Mouse (Mus musculus): ENCODE results near the gene Grin2d.
A peak's percentile ranks its signal among the peaks of the same experiment; 100 is the strongest.

Grin2d gene

DNA sequence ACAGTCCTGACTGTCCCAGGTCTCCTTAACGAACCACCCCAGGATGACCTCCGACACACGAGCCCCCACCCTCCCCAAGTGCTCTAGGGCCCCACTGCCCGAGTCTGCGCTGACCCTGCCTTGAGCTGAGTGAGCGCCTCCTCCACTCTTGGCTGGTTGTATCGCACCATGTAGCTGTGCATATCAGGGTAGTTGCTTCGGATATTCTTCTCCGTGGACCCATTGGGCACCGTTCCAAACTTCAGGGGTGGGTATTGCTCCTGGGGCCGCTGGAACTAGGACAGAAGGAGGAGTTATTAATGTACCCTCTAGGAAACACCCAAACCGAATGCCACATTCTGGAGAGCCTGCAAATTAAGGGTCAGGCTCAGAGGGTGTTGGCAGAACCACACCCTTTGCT, 25.1 kb downstream of the Grin2d start:
- no peak for DNase-seq (ENCODE audit: low spot score)

DNA sequence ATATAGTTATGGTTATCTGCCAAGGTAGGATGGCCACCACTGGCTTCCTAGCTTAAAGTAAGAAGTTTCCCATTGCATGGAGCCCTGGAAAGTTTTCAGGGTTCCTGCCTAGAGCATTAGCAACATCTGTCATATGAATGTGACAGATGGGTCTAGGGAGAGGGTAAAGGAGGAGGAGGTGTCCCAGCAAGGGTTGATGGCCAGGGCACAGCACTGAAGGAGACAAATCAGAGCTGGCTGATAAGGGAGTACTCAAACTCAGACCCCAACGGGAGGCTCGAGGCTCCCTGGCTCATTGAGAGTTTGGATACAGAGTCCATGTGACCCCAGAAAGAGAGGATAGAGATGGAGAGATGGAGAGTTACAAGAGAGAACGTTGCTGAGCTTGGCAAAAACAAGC, 27.5 kb downstream of the Grin2d start:
- no peak for DNase-seq (ENCODE audit: low spot score)

DNA sequence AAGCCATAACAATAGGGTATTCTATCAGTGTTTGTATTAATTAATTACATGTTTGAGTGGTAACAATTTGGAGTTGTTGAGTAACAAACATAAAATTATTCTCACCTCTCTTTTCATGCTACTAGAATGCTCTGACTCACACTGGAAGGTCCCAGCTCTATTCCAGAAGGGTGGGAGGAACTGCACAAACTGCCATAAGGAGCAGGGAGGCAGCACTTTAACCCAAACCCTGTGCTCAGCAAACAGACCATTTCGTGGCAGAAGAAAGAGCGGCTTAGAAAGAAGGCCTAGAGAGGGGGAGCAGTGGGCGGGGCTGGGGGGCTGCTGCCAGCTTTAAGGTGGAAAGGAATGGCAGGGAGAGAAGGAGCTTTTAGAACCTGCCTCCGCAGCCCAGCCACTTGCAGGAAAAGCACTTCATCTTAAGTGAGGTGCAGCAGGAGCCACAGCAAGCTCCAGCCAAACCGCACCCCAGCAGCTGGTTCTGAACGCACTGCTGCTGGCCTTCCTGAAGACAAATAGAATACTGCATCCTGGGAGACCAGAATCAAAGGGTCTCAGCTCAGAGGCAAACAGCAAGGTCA, 29.6 kb downstream of the Grin2d start:
- DNase-seq (ENCODE audit: low spot score): no peak

DNA sequence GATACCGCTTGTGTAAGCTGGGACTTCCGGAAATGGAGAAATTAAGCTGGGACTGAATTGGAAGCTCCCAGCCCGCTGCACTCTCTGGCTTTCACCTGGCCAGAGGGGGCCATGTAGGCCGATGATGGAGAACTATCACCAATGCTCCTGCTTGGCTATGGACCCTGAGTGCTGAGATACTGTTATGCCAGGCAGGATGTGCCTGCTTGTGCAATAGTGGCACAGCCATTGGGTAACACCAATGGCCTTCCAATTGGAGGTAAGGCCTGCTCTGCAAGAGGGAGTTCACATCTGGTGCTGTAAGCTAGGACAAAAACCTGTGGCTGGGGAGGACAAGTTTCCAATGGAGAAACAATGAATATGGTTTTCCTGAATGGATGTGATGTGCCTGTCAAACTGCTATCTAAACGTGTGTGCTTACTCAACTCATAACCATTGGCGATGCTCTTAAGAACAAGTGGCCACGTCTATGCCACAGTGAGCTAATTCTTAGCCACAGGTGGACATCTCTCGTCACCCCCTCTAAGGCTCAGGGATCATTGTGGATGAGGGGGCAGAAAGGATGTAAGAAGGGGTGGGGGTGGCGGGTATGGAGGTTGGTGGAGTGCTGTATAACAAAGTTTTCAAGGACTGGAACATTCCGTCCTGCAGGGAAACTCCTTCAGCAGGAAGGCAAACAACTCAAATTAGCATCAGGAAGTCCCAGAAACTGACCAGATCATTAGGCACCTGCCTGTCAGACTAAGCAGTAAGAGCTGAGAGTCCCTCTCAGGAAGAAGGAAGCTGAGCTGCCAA, 35.0 kb downstream of the Grin2d start:
- DNase-seq (ENCODE audit: low spot score): no peak

DNA sequence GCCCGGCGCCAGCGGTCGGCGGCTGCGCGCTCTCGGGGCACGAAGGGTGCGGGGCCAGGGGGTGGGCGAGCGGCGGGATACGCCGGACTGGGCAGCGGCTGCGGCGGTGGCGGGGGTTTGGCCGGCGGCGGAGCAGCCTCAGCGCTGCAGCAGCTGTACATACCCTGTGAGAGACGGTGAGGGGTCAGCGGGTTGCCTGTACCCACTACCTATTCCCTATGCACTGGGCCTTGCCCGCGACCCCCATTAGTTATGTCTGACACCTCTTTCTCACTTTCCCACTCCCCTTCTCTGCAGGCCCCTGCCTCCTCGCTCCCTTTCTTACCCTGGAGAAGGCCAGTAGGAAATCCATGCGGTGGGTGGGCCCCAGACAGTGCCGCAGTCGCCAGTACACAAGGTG, 44.3 kb downstream of the Grin2d start:
- DNase-seq (ENCODE audit: low spot score): no peak

DNA sequence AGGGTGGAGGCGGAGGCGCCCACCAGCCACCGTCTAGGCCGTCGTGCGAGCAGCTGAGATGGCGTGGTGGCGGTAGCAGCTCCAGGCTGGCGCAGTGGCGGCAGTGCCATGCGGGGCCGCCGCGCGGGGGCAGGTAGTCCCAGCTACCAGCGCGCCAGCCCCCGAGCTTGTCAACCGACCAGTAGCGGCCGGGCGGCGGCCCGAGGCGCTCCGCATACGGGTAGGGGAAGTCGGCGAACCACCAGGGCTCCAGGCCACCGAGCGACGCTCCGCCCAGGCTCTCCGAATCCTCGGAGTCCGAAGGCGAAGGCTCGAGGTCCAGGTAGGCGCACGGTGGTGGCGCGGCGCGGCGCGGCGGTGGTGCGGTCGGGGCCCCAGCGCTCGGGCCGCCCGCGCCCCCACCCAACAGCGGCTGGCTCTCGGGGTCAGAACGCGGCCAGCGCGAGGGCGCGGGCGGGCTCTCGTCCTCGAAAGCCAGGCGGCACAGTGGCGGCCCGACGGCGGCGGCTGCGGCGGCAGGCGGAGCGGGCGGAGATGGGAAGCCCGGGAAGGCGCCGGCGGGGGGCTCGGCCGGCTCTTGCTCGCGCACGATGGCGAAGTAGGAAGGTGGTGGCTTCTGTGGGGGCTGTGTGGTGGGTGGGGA, 44.9 kb downstream of the Grin2d start:
- no peak for DNase-seq (ENCODE audit: low spot score)

DNA sequence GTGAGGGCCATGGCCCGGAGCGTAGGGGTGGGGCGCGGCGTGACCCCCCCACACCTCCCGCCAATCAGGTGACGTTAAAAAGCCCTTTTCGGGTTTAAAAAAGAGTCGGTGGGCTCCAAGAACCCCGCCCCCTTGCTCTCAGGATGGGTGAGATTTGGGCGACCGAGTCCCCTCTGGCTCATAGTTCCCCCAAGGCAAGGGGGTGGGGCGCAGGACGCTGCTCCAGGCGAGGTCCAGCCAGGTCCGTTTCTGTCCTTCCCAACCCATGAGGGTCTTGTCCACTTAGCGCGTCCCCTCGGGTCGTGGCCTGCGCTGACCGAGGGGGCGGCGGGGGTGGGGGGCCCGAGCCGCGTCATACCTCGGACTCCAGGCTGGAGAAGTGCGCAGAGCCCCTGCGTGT, 45.8 kb downstream of the Grin2d start:
- no peak for DNase-seq (ENCODE audit: low spot score)

DNA sequence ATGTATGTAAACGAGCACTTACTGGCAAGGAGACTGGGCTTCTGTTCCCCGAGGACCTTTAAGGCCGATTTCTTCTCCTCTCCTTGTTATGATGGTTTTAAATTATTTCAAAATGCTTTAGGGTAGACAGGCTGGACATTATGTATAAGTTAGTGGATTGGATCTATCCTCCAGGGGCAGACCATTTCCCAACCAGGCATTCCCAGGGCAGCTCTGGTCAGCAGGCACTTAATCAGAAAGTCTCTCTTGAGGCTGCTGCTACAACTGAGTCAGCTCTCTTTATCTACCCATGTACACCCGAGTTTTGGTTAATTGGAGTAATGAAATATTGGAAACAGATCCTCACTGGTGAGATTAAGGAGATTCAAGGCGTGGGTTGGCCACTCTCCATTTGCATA, 47.1 kb downstream of the Grin2d start:
- no peak for DNase-seq (ENCODE audit: low spot score)

DNA sequence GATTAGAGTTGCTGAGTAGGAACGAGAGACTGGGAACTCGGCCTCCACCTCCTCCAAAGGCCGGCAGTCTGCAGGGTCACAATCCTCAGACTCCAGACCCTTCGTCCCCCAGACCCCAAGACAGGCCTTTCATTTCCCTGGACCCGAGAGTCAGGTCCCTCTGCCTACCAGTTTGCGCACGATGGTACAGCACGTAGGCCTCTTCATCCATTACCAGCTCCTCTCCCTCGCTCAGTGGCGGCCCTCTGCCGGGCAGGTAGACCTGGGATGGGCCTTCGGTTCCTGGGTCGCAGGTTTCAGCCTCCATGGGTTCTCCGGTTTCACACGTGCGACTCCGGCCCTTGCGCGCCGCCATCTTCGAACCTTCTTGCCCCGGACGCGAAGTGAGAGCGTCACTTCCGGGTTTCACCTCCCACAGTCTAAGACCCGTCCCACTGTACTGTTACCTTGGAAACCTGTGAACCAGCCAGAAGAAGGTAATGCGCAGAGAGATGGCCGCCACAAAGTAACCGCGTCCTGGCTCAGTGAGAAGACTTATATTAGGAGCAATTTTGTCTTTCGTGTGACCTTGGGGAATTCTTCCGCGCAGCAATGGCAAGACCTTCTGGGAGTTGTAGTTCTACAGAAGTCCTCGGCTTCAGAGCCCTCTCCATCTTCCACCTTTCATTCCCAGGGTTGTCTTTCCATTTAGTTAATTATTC, 47.6 kb downstream of the Grin2d start, which contains the start of gene Grwd1:
Gene Grwd1, minus strand, starts transcription at position 518 of the 701 bp plus-strand sequence.
- peak; percentile 63 for DNase-seq (ENCODE audit: low spot score)

DNA sequence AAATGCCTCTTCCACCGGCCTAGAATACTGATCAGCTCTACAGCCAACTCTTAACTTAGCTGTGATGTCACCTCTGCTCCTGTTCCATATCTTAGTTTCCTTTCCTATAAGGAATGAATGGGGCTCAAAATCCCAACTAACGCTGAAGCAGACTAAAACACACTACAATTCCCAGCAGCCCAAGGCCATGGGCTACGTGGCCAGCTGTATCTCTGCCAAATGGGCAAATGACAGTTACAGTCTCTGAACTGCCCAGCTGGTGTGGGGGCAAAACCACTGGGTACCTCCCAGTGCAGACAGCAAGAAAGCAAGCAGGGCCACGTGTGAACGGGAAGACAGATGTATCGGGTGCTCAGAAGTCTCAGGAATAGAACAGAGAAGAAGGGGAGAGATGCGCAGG, 51.5 kb downstream of the Grin2d start:
- DNase-seq (ENCODE audit: low spot score): no peak

DNA sequence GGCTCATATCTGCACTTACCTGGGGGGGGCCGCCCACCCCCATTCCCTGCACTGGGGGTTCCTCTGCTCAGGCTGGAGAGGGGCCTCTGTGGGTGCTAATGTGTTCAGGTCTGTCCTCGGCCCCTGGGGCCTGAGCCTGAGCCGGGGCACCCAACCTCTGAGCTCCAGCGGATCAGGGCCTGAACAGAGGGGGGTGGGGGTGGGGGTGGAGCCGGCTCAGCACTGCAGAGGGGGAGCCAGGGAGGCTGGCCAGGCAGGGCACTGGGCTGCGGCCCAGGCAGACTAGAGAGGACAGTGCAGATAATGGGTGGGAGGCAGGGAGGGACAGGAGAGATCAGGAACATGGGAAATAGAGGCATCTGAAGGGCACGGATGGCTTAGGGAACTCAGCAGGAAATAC, 53.6 kb downstream of the Grin2d start, which contains the start of gene Kcnj14:
Gene Kcnj14, minus strand, starts transcription at position 185 of the 400 bp plus-strand sequence.
- no peak for DNase-seq (ENCODE audit: low spot score)

DNA sequence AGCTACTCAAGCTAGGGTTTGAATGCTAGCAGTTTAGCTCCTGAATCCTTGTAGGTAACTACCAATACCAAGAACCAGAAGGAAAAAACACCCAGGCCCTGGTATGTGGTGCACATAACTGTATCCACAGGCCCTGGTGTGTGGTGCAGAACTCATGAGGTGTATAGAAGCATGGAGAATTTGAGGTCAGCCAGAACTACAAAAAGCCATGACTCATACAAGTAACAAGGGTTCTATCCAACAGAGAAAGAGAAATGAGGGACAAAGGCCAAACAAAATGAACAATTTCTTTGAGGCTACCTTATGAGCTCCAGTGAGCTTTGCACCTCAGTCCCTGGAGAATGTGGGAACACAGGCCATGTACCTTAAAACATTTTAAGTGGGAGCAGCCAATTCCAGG, 57.3 kb downstream of the Grin2d start:
- no peak for DNase-seq (ENCODE audit: low spot score)

DNA sequence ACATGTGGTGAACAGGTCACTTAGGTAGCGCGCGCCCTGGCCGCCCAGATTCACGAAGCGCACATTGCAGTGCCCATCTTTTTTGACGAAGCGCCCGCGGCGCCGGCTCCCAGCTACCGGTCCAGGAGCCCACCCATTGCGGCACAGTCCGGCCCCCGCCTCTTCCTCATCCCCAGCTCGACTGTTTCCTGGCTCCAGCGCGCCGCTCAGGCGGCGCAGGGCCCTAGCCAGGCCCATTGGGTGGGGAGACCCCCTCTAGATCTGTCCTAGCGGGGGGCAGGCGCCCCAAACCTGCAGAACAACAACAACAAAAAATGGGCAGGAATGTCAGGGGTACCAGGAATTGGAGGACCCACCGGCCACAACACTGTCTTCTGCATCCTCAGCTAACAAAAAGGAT, 58.3 kb downstream of the Grin2d start:
- no peak for DNase-seq (ENCODE audit: low spot score)

DNA sequence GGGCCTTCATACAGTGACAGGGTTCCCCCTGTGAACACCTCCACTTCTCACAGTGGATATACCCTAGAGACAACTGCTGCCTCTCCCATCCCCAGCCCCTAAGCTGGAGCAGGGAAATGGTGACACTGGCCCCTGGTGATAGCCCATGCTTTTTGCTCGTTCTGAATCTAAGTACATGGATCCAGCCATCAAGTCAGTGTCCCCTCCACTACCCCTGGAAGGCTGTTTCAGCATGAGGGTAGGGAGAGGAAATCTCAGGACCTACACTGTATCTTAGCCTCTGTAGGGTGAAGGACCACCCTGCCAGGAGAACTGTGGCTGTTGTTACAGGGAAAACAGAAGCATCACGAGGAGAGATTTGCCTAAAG, 62.2 kb downstream of the Grin2d start:
- no peak for DNase-seq (ENCODE audit: low spot score)

DNA sequence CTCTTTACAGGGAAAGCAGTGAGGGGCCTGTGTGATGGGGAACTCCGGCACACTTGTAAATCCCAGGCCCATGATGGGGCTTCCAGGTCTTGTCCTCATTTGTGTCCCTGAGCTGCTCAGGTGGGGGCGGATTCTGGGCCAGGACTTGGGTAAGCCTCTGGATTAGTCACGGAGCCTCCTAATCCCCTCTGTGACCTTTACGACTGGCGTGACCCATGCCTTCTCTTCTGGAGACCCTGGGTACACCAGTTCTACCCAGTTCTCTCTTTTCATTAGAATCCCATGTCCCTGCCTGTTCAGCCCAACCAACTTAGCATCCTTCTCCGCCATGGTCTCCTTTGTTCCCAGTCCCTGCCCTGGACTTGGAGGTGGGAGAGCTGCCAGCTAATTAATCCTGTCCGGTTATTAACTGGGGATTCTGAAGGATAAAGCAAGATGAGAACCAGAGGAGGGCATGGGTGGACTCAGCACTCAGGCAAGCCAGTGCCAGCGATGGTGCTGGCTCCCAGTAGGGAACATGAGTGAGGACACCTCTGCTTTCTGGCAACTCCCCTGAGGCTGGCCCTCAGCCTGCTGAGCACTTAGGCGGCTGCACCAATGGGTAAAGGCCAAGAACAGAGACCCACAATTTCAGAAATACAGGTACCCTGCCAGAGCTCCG, 62.7 kb downstream of the Grin2d start:
- no peak for DNase-seq (ENCODE audit: low spot score)

DNA sequence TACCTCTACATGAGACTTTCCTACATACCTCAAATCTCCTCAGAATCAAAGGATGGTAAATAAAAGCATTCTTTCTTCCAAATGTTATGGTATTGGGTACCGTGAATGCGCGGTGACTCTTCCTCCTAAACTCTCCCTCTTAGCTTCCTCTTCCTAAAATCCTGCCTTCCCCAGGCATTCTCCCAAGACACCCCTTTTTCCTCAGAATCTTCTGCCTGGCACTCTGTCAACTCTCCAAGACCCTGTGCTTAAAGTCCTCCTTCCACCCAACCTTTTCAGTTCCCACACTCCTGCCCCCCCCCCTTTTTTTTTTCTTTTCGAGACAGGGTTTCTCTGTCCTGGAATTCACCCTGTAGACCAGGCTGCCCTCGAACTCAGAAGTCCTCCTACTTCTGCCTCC, 63.3 kb downstream of the Grin2d start:
- no peak for DNase-seq (ENCODE audit: low spot score)

DNA sequence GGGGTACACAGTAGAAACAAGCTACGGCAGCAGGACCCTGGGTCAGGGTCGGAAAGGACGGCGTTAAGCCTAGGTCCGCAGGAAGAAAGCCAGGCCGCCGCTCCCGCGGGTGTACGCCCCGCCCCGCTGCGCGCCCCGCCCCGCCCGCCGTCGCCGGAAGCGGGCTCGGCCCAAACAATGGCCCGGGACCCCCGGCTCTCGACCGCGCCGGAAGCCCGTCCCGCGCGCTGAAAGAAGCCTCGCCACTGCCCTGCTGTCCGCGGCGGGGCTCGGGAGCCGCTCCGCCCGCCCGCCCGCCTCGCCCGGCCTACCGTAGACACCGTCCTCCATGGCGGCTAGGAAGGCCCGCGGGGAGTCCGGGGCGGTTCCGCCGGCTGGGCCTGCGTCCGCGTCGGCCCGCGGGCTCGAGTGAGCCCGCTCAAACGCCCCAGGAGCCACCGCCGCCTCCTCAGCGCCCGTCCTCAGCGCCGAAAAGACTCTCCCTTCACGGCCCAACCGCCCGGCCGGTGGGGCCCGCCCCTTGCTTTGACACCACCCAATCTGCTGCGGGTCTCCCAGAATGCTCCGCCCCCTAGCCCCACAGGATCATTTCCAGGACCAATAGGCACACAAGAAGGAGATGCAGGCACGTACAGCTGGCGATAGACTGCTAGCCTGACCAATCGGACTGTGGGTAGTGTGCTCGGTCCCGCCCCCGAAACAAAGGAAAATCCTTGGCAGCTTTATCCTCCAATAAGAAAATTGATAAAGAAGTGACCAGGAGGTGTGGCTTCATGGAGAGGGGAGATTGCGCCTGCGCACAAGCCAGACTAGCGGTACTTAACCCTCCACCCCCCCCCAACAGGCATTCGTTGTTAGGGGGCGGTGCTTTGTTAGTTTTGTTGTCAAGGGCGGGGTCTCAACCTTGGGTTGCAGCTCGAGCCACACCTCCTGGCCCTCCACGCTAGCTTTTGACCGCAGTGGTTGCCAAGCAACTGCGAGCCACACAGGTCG, 64.1 kb downstream of the Grin2d start, which contains the start of gene Cyth2:
Gene Cyth2, minus strand, starts transcription at position 795 of the 993 bp plus-strand sequence.
- peak; percentile 96 for DNase-seq (ENCODE audit: low spot score)

DNA sequence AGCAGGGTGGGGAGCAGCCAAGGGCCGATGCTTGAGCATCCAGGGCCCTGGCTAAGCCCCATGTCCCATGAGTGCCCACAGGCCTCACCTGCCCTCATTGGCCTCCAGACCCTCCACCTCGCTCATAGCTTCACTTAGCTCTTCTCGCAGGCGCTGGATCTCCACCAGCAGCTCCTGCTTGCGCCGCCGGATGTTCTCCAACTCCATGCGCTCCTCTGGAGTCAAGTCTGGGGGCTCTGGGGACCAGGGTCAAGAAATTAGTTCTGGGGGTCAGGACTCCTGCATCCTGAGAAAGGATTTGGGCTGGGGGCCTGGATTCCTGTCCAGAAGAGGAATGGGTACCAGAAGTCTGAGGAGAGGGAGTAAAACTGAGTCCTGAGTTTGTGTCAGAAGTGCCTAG, 65.3 kb downstream of the Grin2d start:
- no peak for DNase-seq (ENCODE audit: low spot score)

DNA sequence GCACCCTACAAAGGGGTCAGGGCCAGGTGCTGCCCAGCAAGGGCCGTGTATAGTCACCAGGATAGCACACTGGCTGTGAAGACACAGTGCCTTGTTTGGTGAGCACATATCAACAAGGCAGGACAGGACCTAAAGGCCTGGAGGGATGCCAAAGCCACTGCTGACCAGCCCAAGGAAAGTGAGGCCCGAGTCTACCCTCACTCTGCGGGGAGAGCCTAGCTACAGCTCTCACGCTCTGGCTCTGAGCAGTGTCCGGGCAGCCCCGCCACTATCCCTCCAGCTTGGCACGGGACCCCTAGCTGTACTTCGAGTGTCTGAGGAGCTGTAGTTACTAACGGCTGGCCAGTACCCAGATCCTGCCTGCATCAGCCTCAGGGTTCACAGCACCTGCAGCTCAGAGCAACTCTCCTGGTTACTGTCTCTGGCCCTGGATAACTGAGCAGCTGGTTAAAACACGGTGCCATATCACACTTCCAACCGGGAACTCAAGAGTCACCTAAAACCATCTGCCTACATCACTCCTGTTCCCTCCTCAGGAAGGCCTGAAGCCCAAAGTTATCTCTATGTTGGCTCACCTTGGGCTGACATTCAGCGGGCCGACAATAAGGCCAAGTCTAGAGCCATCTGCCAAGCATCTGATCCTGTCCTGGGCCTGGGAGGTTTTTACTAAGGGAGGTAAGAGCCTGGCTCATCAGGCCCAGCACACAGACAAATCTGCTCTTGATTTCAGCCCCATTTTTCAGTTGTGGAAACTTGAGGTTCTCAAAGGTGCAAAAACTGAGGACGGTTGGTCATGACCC, 68.7 kb downstream of the Grin2d start:
- DNase-seq (ENCODE audit: low spot score): no peak

DNA sequence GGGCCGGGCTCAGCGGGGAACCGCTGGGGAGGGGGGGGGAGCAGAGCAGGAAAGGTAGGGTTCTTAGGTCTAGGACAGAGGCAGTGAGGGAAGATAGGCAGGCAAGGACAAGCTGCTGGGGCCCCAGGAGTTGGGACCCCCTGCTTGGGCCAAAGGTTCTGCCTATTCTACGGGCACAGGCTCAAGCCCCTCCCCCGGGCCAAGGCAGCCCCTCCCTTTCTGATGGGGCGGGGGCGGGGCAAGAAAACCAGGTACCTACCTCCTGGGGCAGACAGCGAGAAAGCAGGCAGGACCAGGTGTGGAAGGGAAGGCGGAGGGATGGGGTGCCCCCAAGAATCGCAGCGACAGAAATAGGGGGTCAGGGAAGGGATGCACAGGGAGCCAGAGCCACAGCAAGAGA, 69.7 kb downstream of the Grin2d start:
- no peak for DNase-seq (ENCODE audit: low spot score)

All from ovary, postnatal 10 days (tissue).